Mouse (Mus musculus) heart, embryonic 16.5 days (tissue): ENCODE measurements at regions not wholly inside any gene's neighbourhood (a gene's known extent, or its start where the extent isn't known, plus 50 kb on each side); places are given as distances from the start of the nearest gene placed in this dataset.

ENCODE experiments used
- ATAC-seq: fragments of 200-750 bp; cut with Nextera tagmentation; replicated peaks from 2 replicates; pipeline ENCODE4 v1.8.0; 2017; ENCODE audit warnings: moderate number of reproducible peaks; ENCODE audit not compliant: insufficient read depth, low FRiP score; ENCODE audit errors: extremely low read depth
- H3K27ac ChIP-seq: fragments of 300-500 bp; sonication (generic); 2 replicates; pipeline ENCODE4 v1.5.1; 2014; ENCODE audit warnings: mild to moderate bottlenecking, low read length, control low read depth, moderate library complexity
- H3K27me3 ChIP-seq: fragments of 300-500 bp; sonication (generic); 2 replicates; pipeline ENCODE4 v1.6.1; 2014; ENCODE audit warnings: low read length, mixed read lengths; ENCODE audit not compliant: control insufficient read depth, insufficient read depth
- H3K36me3 ChIP-seq: fragments of 300-500 bp; sonication (generic); 2 replicates; pipeline ENCODE4 v1.6.1; 2014; ENCODE audit not compliant: control insufficient read depth, insufficient read depth
- H3K4me1 ChIP-seq: fragments of 300-500 bp; sonication (generic); 2 replicates; pipeline ENCODE4 v1.6.1; 2014; ENCODE audit warnings: low read length, mixed read lengths; ENCODE audit not compliant: control insufficient read depth, insufficient read depth
- H3K4me2 ChIP-seq: fragments of 300-500 bp; sonication (generic); 2 replicates; pipeline ENCODE4 v1.6.1; 2014; ENCODE audit warnings: low read depth, mild to moderate bottlenecking, control low read depth, low read length
- H3K4me3 ChIP-seq: fragments of 300-500 bp; sonication (generic); 2 replicates; pipeline ENCODE4 v1.5.1; 2014; ENCODE audit warnings: mild to moderate bottlenecking, control low read depth, low read length
- H3K9ac ChIP-seq: fragments of 300-500 bp; sonication (generic); 2 replicates; pipeline ENCODE4 v1.6.1; 2014; ENCODE audit warnings: low read length, control low read depth
- H3K9me3 ChIP-seq: fragments of 300-500 bp; sonication (generic); replicated peaks from 2 replicates; pipeline ENCODE4 v1.6.1; 2016; ENCODE audit warnings: low read length; ENCODE audit not compliant: control insufficient read depth
- WGBS: fragments of 180-500 bp; shearing (Covaris S2); extraction: QIAGEN DNeasy Blood & Tissue Kit; methylation state at CpG from one replicate; pipeline ENCODE4 v1.1.7; 2014; 5-methylcytosine and 5-hydroxymethylcytosine counted together

DNA sequence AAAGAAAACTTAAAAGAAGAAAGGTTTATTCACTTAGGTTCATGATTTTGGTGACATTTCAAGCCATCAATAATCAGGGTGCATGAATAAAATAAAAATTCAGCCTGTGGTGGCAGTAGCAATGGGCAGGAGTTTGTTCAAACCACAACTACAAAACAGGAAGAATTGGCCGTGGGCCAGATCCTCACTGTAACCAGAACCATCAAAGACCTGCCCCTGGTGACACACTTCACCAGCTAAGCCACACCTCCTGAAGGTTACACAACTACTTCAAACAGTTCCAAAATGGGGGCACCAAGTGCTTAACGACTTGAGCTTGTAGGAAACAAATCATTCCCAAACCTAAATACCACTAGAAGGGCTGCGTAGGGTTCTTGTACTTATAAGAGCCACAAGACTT is 195.4 kb upstream of the Cpeb2 start:
- Histone ChIP-seq H3K9ac (no peak overlapping the region), H3K4me2 (no peak overlapping the region), H3K9me3 (no peaks in the 10 kb centered on the region), H3K4me1 (no peaks in the 10 kb centered on the region; the same call in 1 of the 2 replicates), H3K27ac (no peak overlapping the region), H3K4me3 (no peak overlapping the region), H3K27me3 (no peaks in the 10 kb centered on the region), H3K36me3 (no peaks in the 10 kb centered on the region)
- no peak for ATAC-seq
- WGBS: 50% methylated on average over 3 of the region's 3 CpGs

GRCm38 (mm10) chr5:43039525-43039924 is 193.4 kb upstream of the Cpeb2 start:
- no peak overlapping the region for H3K4me2 ChIP-seq
- no peaks in the 10 kb centered on the region for H3K27me3 ChIP-seq
- no peak overlapping the region for H3K27ac ChIP-seq
- H3K4me3 ChIP-seq: no peak overlapping the region
- H3K9ac ChIP-seq: no peak overlapping the region
- H3K4me1 ChIP-seq: no peaks in the 10 kb centered on the region; the same call in 1 of the 2 replicates
- ATAC-seq: no peak
- H3K9me3 ChIP-seq: no peaks in the 10 kb centered on the region
- no peaks in the 10 kb centered on the region for H3K36me3 ChIP-seq
- 88% methylated on average over 3 of the region's 3 CpGs for WGBS

- Histone ChIP-seq H3K27ac (no peak overlapping the region), H3K4me2 (no peak overlapping the region), H3K36me3 (no peaks in the 10 kb centered on the region), H3K9me3 (no peaks in the 10 kb centered on the region), H3K4me3 (no peak overlapping the region), H3K27me3 (no peaks in the 10 kb centered on the region), H3K9ac (no peak overlapping the region), H3K4me1 (no peaks in the 10 kb centered on the region; the same call in 1 of the 2 replicates)
- ATAC-seq: no peak
- WGBS: 73% methylated on average over 3 of the region's 3 CpGs
Observed at GRCm38 (mm10) chr5:43042585-43042984, 190.4 kb upstream of the Cpeb2 start.

DNA sequence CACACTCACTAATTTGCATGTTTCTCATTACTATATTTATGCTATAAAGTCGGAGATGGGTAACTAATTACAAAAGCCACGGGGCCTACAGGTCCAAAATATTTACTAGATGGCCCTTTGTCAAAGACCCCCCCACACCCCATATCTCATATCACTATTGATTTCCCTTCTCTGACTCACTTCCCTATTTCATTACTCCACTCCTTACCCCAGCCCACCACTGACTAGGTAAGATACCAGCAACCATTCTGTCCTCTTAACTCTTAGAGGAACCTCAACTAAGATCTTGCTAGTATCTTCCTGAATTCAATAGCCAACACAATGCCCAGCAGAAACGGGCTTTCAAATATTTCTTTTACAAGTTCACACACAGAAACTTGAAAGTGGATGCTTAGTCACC is 187.1 kb upstream of the Cpeb2 start:
- WGBS: 69% methylated on average over 3 of the region's 3 CpGs
- no peaks in the 10 kb centered on the region for H3K36me3 ChIP-seq
- no peaks in the 10 kb centered on the region for H3K9me3 ChIP-seq
- no peak overlapping the region for H3K4me3 ChIP-seq
- H3K27me3 ChIP-seq: no peaks in the 10 kb centered on the region
- H3K9ac ChIP-seq: no peak overlapping the region
- no peak for ATAC-seq
- no peak overlapping the region for H3K4me2 ChIP-seq
- peaks cover 11% of the 10 kb centered on the region for H3K4me1 ChIP-seq
- H3K27ac ChIP-seq: no peak overlapping the region

DNA sequence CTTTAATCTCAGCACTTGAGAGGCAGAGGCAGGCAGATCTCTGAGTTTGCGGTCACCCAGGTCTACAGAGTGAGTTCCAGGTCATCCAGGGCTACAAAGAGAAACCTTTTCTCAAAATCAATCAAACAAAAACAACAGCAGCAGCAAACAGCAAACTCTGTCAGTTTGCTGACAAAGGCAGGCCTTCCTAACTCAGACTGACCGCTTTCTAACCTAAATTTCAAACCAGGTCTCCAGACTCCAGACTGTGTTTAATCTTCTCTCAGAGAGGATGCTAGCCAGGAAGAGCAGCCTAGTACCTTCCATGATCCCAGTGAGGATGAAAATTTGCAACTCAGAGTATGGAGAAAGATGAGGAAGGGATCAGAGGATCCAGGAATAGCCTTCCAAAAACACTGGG is 185.7 kb upstream of the Cpeb2 start:
- peaks cover 11% of the 10 kb centered on the region for H3K4me1 ChIP-seq
- 94% methylated on average over 2 of the region's 2 CpGs for WGBS
- H3K4me3 ChIP-seq: no peak overlapping the region
- no peaks in the 10 kb centered on the region for H3K27me3 ChIP-seq
- H3K4me2 ChIP-seq: no peak overlapping the region
- no peak for ATAC-seq
- no peak overlapping the region for H3K9ac ChIP-seq
- no peaks in the 10 kb centered on the region for H3K9me3 ChIP-seq
- no peak overlapping the region for H3K27ac ChIP-seq
- no peaks in the 10 kb centered on the region for H3K36me3 ChIP-seq

GRCm38 (mm10) chr5:43048196-43049050 is 184.5 kb upstream of the Cpeb2 start:
- Histone ChIP-seq H3K9me3 (no peaks in the 10 kb centered on the region), H3K9ac (no peak overlapping the region), H3K36me3 (no peaks in the 10 kb centered on the region), H3K4me3 (no peak overlapping the region), H3K27ac (peak overlapping the region; percentile 82), H3K4me2 (no peak overlapping the region), H3K27me3 (no peaks in the 10 kb centered on the region), H3K4me1 (peaks cover 11% of the 10 kb centered on the region)
- peak; percentile 91 for ATAC-seq
- WGBS: 37% methylated on average over 8 of the region's 8 CpGs

DNA sequence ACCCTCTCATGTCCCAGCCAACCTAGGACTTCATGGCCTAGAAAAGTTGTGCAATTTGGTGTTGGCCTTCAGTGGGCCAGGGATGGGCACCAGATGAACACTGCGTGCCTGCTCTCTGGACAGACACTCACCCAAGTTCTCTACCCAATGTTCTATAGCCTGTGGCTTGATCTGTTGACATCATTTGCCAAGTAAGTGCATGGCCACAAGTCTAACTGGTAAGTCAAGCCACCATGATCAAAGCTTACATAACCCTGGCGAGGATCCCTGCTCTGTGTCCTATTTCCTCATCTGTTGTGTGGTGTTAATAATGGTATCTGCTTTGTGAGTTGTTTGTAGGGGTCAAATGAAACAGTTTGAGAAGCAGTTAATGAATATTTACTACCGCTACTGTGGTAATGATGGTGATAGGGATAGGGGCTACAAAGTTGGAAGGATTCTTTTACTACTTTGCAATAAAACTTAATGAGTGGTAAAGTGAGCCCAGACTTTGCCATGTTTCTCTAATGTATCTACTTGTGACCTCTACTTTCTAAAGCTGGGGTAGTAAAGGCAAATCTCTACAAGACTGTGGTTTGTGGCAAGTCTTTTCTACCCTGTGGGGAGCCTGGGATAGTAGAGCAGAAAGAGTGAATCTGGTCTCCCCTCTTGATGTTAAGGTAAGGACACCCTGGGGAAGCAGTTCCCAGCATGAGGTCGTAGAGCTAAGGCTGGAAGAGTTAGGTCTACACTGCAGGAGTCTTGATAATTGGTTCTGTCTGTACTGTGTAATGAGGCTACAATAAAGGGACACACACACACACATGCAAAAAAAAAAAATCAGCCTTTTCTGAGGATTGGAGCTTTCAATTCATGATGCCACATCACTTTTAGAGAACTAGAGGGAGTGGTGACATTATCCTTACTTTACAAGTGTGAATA is 183.3 kb upstream of the Cpeb2 start:
- Histone ChIP-seq H3K4me3 (no peak overlapping the region), H3K9ac (no peak overlapping the region), H3K4me2 (no peak overlapping the region), H3K36me3 (no peaks in the 10 kb centered on the region), H3K9me3 (no peaks in the 10 kb centered on the region), H3K4me1 (peaks cover 11% of the 10 kb centered on the region), H3K27ac (peak overlapping the region; percentile 82), H3K27me3 (no peaks in the 10 kb centered on the region)
- ATAC-seq: no peak
- 89% methylated on average over 4 of the region's 4 CpGs for WGBS

DNA sequence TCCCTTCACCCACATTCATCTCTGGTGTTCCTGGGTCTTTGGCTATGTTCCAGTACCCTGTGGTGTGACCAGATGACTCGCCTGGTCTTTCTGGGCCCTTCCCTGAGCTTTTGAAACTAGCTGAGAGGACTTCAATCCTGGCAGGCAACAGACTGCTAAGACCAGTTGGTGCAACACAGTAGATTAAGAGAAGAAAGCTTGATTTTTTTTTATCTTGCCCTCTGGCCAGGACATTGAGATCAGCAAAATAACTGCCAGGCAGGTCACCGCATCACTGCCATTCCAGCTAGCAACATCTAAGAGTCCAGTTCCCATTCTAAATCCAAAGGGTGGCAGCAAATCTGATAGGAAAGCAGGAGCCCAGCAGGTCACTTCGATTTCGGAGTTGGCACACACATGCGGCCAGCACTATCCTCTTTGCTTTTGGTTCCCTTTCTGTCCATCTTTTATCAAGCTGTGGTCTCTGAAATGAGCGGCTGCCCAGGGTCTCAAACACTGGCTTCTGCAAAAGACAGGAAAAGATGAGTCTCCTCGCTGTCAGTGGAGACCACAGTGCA is 181.9 kb upstream of the Cpeb2 start:
- no peak for ATAC-seq
- Histone ChIP-seq H3K9me3 (no peaks in the 10 kb centered on the region), H3K9ac (no peak overlapping the region), H3K4me3 (no peak overlapping the region), H3K27me3 (no peaks in the 10 kb centered on the region), H3K4me2 (no peak overlapping the region), H3K27ac (no peak overlapping the region), H3K4me1 (peaks cover 11% of the 10 kb centered on the region), H3K36me3 (no peaks in the 10 kb centered on the region)
- WGBS: 87% methylated on average over 7 of the region's 7 CpGs

DNA sequence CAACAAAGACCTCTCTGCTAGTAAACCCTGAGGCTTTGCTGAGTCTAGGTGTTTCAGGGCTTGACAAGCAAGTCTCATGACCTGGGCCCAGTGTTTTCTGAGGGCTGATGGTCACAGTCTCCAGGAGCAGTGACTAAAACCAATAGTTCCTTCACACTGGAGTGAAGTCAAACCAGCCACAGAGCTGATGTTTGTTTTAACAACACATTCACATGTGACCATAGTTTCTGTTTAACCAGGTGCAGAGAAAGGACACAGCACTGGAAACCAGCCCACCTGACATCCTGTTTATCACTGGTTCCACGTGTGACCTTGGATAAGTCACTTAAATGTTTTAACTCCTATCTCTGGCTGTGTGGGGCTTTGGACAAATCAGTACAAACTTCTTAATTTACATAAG is 180.3 kb upstream of the Cpeb2 start:
- ATAC-seq: no peak
- Histone ChIP-seq H3K27ac (no peak overlapping the region), H3K36me3 (no peaks in the 10 kb centered on the region), H3K4me3 (no peak overlapping the region), H3K27me3 (no peaks in the 10 kb centered on the region), H3K9me3 (no peaks in the 10 kb centered on the region), H3K4me1 (peaks cover 11% of the 10 kb centered on the region), H3K9ac (no peak overlapping the region), H3K4me2 (no peak overlapping the region)
- 24% methylated on average over 1 of the region's 1 CpGs for WGBS
